Mouse (Mus musculus): ENCODE measurements around the gene Pet117. TPM values are rescaled to one million over a fixed set of nuclear protein-coding genes. Genes with fewer than 3 reads are reported as not detected.

The Pet117 gene
- polyA plus RNA-seq, 1 experiment from 2014 or later, result 1.6 TPM

GRCm38 (mm10) chr2:144422094-144422675, 53.4 kb downstream of the Pet117 start:
- Histone ChIP-seq H3K27me3 (replicated peaks; ENCODE audit: insufficient read depth, low read length) (no peaks in the 10 kb centered on the region), H3K4me1 (ENCODE audit: insufficient read depth, low read depth, low read length) (no peaks in the 10 kb centered on the region), H3K9me3 (ENCODE audit: low read length) (no peaks in the 10 kb centered on the region), H3K27ac (ENCODE audit: low read length) (no peak overlapping the region), H3K4me2 (replicated peaks; ENCODE audit: low read depth, low read length) (no peak overlapping the region), H3K36me3 (ENCODE audit: insufficient read depth, low read length) (no peaks in the 10 kb centered on the region), H3K4me3 (ENCODE audit: low read depth, low read length) (no peak overlapping the region), H3K9ac (replicated peaks; ENCODE audit: low read depth) (no peak overlapping the region)
- ATAC-seq, result no peak
- no peak for TF ChIP-seq EP300 (IDR thresholded peaks at IDR 0.05)
- no peak for TF ChIP-seq CTCF (IDR thresholded peaks at IDR 0.05)
- no peak for DNase-seq (ENCODE audit: low spot score)
- WGBS, result 65% methylated on average over 10 of the region's 10 CpGs

Other genes with a start within 250 kb of the Pet117 start
- 6.8 and 8.1 TPM in 2 replicates for gene Mgme1, start 98.3 kb upstream of the Pet117 start, polyA plus RNA-seq (2015; fragmentation: Nextera tagmentation; extraction: Ambion mirVana)
- gene Snx5, start 98.1 kb upstream of the Pet117 start, polyA plus RNA-seq (2015; fragmentation: Nextera tagmentation; extraction: Ambion mirVana), result 61.2 and 68.5 TPM in 2 replicates
- 3.9 and 4.0 TPM in 2 replicates for gene Ovol2, start 36.9 kb upstream of the Pet117 start, polyA plus RNA-seq (2015; fragmentation: Nextera tagmentation; extraction: Ambion mirVana)
- 19.1 and 21.9 TPM in 2 replicates for gene Kat14, start within 50 bp of the Pet117 start, polyA plus RNA-seq (2015; fragmentation: Nextera tagmentation; extraction: Ambion mirVana)
- 1.2 and 1.4 TPM in 2 replicates for gene Dzank1, start 158.4 kb downstream of the Pet117 start, polyA plus RNA-seq (2015; fragmentation: Nextera tagmentation; extraction: Ambion mirVana)
- 11.5 and 11.9 TPM in 2 replicates for gene Polr3f, start 158.7 kb downstream of the Pet117 start, polyA plus RNA-seq (2015; fragmentation: Nextera tagmentation; extraction: Ambion mirVana)
- 42.3 and 45.1 TPM in 2 replicates for gene Rbbp9, start 181.9 kb downstream of the Pet117 start, polyA plus RNA-seq (2015; fragmentation: Nextera tagmentation; extraction: Ambion mirVana)
- 62.4 and 64.3 TPM in 2 replicates for gene Sec23b, start 187.2 kb downstream of the Pet117 start, polyA plus RNA-seq (2015; fragmentation: Nextera tagmentation; extraction: Ambion mirVana)
- gene Smim26, start 225.1 kb downstream of the Pet117 start, polyA plus RNA-seq (2015; fragmentation: Nextera tagmentation; extraction: Ambion mirVana), result 38.6 and 41.7 TPM in 2 replicates
- 29.3 and 31.4 TPM in 2 replicates for gene Dtd1, start 230.9 kb downstream of the Pet117 start, polyA plus RNA-seq (2015; fragmentation: Nextera tagmentation; extraction: Ambion mirVana)